Mouse (Mus musculus) stomach, adult 2 months (tissue): ENCODE measurements around the gene Aatk. TPM values are rescaled to one million over a fixed set of nuclear protein-coding genes. Genes with fewer than 3 reads are reported as not detected.

Experiments
- polyA plus RNA-seq: library from polyadenylated mRNA; depleted of rRNA; stranded (reverse); fragments of >200 nt; gene quantifications from 2 replicates; pipeline ENCODE4 v1.2.3, GENCODE M21; 2012; rRNA removed

The Aatk gene
- 5.9 and 7.3 TPM in 2 replicates for polyA plus RNA-seq

GRCm38 (mm10) chr11:120046553-120047191, at the start of gene Aatk:
Gene Aatk, minus strand, starts transcription at chr11:120047167.

DNA sequence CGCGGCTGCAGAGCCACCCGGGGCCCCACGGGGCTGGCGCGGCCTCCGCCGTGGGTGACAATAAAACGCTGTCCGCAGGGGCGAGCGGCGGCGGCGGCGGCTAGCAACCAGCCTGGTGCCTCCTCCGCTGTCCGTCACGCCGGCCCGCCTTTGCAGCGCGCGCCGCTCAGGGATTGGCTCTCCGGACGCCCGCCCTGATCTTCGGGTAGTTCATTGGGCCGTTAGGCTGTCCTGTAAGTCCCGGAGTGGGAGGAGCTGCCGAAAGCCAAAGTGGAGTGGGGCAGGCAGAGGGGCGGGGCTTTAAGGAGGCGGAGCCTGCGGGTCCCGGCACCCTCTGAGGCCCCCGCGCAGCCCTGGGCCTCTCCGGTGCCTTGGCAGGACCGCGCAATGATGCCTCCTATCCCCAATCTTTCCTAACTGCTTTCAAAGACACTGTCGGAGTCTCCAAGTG, 39.8 kb upstream of the Aatk start, which contains the start of gene Cep131:
TSS of gene Cep131 (minus strand) at position 126 of the 451 bp plus-strand sequence.

Other genes starting within 250 kb of the Aatk start
- gene Chmp6, start 133.7 kb downstream of the Aatk start, polyA plus RNA-seq = 42.6 and 65.7 TPM in 2 replicates
- gene Baiap2, start 104.4 kb downstream of the Aatk start, polyA plus RNA-seq = 58.7 and 60.2 TPM in 2 replicates
- 1.9 and 4.0 TPM in 2 replicates for gene Cep131, start 39.7 kb upstream of the Aatk start, polyA plus RNA-seq
- gene Tepsin, start 51.6 kb upstream of the Aatk start, polyA plus RNA-seq = 26.1 and 29.5 TPM in 2 replicates
- 33.9 and 42.6 TPM in 2 replicates for gene Ndufaf8, start 51.8 kb upstream of the Aatk start, polyA plus RNA-seq
- 27.4 and 28.0 TPM in 2 replicates for gene Slc38a10, start 104.2 kb upstream of the Aatk start, polyA plus RNA-seq
- 4.0 and 4.9 TPM in 2 replicates for gene Bahcc1, start 185.8 kb upstream of the Aatk start, polyA plus RNA-seq